Comparison of ENCODE assay signal across 8 mouse cellular contexts in genomic region chr2:157479858-157480568, GRCm38 (mm10).
A peak's percentile ranks its signal among the peaks of the same experiment; 100 is the strongest.
DNase-seq lines count a peak whose midpoint lies in the region; ATAC-seq and TF ChIP-seq lines count a peak whose summit lies in the region.

No protein-coding gene starts in this region.

- H3K27ac ChIP-seq in bone marrow, adult 2 months (ENCODE audit: control insufficient read depth, insufficient read depth, low read depth, low read length, poor library complexity): no peak overlapping the region
- peak overlapping the region; percentile 26; the same call in 1 of the 2 replicates for H3K27ac ChIP-seq in forebrain, embryonic 15.5 days (replicated peaks)
- H3K27ac ChIP-seq in intestine, embryonic 15.5 days: no peak overlapping the region
- no peak overlapping the region for H3K27ac ChIP-seq in liver, embryonic 15.5 days (replicated peaks)

- H3K36me3 ChIP-seq in forebrain, embryonic 15.5 days: no peaks in the 10 kb centered on the region
- H3K36me3 ChIP-seq in intestine, embryonic 15.5 days: no peaks in the 10 kb centered on the region
- H3K36me3 ChIP-seq in liver, embryonic 15.5 days (replicated peaks): no peaks in the 10 kb centered on the region

- no peak overlapping the region for H3K9ac ChIP-seq in forebrain, embryonic 15.5 days (replicated peaks)
- H3K9ac ChIP-seq in intestine, embryonic 15.5 days: no peak overlapping the region
- H3K9ac ChIP-seq in liver, embryonic 15.5 days: no peak overlapping the region

- H3K4me2 ChIP-seq in forebrain, embryonic 15.5 days (replicated peaks): no peak overlapping the region
- no peak overlapping the region for H3K4me2 ChIP-seq in intestine, embryonic 15.5 days (replicated peaks)
- H3K4me2 ChIP-seq in liver, embryonic 15.5 days: no peak overlapping the region

- peak; percentile 55 for TF ChIP-seq CTCF in bone marrow, adult 2 months (IDR thresholded peaks at IDR 0.05; ENCODE audit: control insufficient read depth, insufficient read depth, low read length)

- no peak overlapping the region for H3K4me3 ChIP-seq in bone marrow, adult 2 months (replicated peaks; ENCODE audit: control insufficient read depth, low read depth, low read length)
- no peak overlapping the region for H3K4me3 ChIP-seq in forebrain, embryonic 15.5 days
- H3K4me3 ChIP-seq in intestine, embryonic 15.5 days (replicated peaks): no peak overlapping the region
- H3K4me3 ChIP-seq in liver, embryonic 15.5 days (replicated peaks): no peak overlapping the region

- no peaks in the 10 kb centered on the region for H3K9me3 ChIP-seq in forebrain, embryonic 15.5 days
- H3K9me3 ChIP-seq in intestine, embryonic 15.5 days: no peaks in the 10 kb centered on the region
- no peaks in the 10 kb centered on the region for H3K9me3 ChIP-seq in liver, embryonic 15.5 days (replicated peaks)

- WGBS in bone marrow, adult 2 months: 43% methylated on average over 15 of the region's 15 CpGs
- WGBS in forebrain, embryonic 15.5 days: 54% methylated on average over 15 of the region's 15 CpGs
- 47% methylated on average over 15 of the region's 15 CpGs for WGBS in intestine, embryonic 15.5 days
- 31% methylated on average over 15 of the region's 15 CpGs for WGBS in liver, embryonic 15.5 days (ENCODE audit: insufficient replicate concordance)

- peak; percentile 7; the same call in 1 of the 2 replicates for ATAC-seq in forebrain, embryonic 15.5 days (replicated peaks)
- peak; percentile 39 for ATAC-seq in intestine, embryonic 15.5 days
- peak; percentile 56 for ATAC-seq in liver, embryonic 15.5 days (ENCODE audit: insufficient read depth)
- ATAC-seq in neutrophil, adult 5-6 weeks (ENCODE audit: extremely low read depth, insufficient number of reproducible peaks, low FRiP score, poor library complexity, severe bottlenecking): 0 out of 2 replicates have a peak, but pooled peaks have one; percentile 24

- no peaks in the 10 kb centered on the region for H3K4me1 ChIP-seq in bone marrow, adult 2 months (ENCODE audit: control insufficient read depth, insufficient read depth, low read length)
- peaks cover 49% of the 10 kb centered on the region for H3K4me1 ChIP-seq in forebrain, embryonic 15.5 days
- H3K4me1 ChIP-seq in intestine, embryonic 15.5 days (replicated peaks): peaks cover 14% of the 10 kb centered on the region
- no peaks in the 10 kb centered on the region for H3K4me1 ChIP-seq in liver, embryonic 15.5 days (replicated peaks)

- peak; percentile 25 to 54 for DNase-seq in heart, adult 18-20 months
- DNase-seq in heart, adult 11 months: no peak
- no peak for DNase-seq in spleen, postnatal 4 days (ENCODE audit: low spot score in 2 of 2)

- TF ChIP-seq POLR2A in bone marrow, adult 2 months (IDR thresholded peaks at IDR 0.05; ENCODE audit: borderline replicate concordance, control insufficient read depth, low read depth, low read length): no peak

- no peaks in the 10 kb centered on the region for H3K27me3 ChIP-seq in forebrain, embryonic 15.5 days
- no peaks in the 10 kb centered on the region for H3K27me3 ChIP-seq in intestine, embryonic 15.5 days (replicated peaks)
- peaks cover 5% of the 10 kb centered on the region; the same call in 1 of the 2 replicates for H3K27me3 ChIP-seq in liver, embryonic 15.5 days

Comparison
In these comparisons a context has a peak if more than half of its experiments do, and no peak if none do; other contexts are left out.
1. DNase-seq: peak in heart, adult 18-20 months (2 of 2); none in heart, adult 11 months (single experiment) and spleen, postnatal 4 days (0 of 2).
2. Peak in every context shown above with its lines, with median percentiles within 50 percentile points of each other: ATAC-seq.